Mouse (Mus musculus): ENCODE data around the gene Fam171a1. TPM values are rescaled to one million over a fixed set of nuclear protein-coding genes. Genes with fewer than 3 reads are reported as not detected.

Gene Fam171a1
- total and polyA plus RNA-seq, 3 experiments = 10.8 to 14.3 (median 14.1) TPM

DNA sequence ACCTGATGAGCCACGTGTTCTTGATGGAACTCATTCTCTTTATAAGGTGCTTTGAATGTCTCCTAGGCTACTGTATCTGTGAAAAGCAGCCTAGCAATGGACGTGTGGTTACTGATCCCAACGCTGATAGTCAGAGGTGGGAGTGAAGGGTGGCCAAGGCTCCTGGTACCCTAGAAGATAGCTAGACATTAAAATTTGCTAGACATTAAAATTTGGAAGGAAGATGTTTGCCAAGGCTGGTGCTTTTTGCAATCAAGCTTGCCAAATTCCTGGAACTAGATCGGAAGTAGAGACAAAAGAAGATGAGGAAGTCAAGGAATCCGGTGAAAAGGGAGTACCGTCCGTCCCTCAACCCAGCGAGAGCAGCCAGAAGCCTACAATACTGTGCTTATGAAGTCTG, 34.7 kb downstream of the Fam171a1 start:
- intact Hi-C loops (cut with DNase I) = no loop called here
- no peak for DNase-seq
- WGBS = 57% methylated on average over 8 of the region's 8 CpGs

DNA sequence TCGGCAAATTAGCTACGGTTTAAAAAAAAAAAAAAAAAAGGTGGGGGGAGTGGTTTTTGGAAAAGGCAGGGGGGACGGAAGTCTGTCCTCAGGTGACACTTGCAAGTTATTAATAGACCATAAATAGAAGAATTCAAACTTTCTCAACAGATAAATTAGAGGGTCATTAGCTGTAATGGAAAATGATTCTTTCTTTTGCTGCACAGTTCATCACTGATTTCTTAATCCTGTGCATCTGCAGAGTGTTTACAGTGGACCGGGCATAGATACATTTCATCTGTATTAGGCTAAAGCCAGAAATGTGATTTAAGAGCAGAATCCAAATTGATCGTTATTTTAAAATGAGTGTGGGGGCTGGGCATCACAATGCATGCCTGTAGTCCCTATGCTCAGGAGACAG, 36.3 kb downstream of the Fam171a1 start:
- Histone ChIP-seq H3K36me3 (ENCODE audit: control insufficient read depth, insufficient read depth, low read length) (peaks cover 10% of the 10 kb centered on the region), H3K9ac (ENCODE audit: low read depth, low read length) (no peak overlapping the region), H3K27ac (peak overlapping the region; percentile 34; the same call in 1 of the 2 replicates), H3K4me1 (ENCODE audit: control insufficient read depth, insufficient read depth, low read length) (peaks cover 21% of the 10 kb centered on the region), H3K27me3 (ENCODE audit: control insufficient read depth, insufficient read depth, low read length) (no peaks in the 10 kb centered on the region), H3K4me3 (no peak overlapping the region), H3K79me2 (replicated peaks; ENCODE audit: control insufficient read depth, insufficient read depth, low read length) (peaks cover 2% of the 10 kb centered on the region; the same call in 1 of the 2 replicates)
- intact Hi-C loops (cut with DNase I) = no loop called here
- no peak for DNase-seq
- WGBS = 51% methylated on average over 5 of the region's 5 CpGs
- TF ChIP-seq CTCF (IDR thresholded peaks at IDR 0.05) (no peak), POLR2A (IDR thresholded peaks at IDR 0.05; ENCODE audit: insufficient read depth, low read depth, low read length) (no peak), EP300 (IDR thresholded peaks at IDR 0.05; ENCODE audit: insufficient read depth, low read depth, low read length) (no peak)

More for the DNA sequence above, 34.7 kb downstream of the Fam171a1 start:
- Histone ChIP-seq H3K4me1 (ENCODE audit: control insufficient read depth, insufficient read depth, low read length) (peaks cover 21% of the 10 kb centered on the region), H3K9ac (ENCODE audit: low read depth, low read length) (no peak overlapping the region), H3K36me3 (ENCODE audit: control insufficient read depth, insufficient read depth, low read length) (peaks cover 3% of the 10 kb centered on the region), H3K27me3 (ENCODE audit: control insufficient read depth, insufficient read depth, low read length) (no peaks in the 10 kb centered on the region), H3K4me3 (no peak overlapping the region), H3K27ac (peak overlapping the region; percentile 67), H3K79me2 (replicated peaks; ENCODE audit: control insufficient read depth, insufficient read depth, low read length) (peaks cover 3% of the 10 kb centered on the region)
- TF ChIP-seq CTCF (IDR thresholded peaks at IDR 0.05) (no peak), POLR2A (IDR thresholded peaks at IDR 0.05; ENCODE audit: insufficient read depth, low read depth, low read length) (no peak), EP300 (IDR thresholded peaks at IDR 0.05; ENCODE audit: insufficient read depth, low read depth, low read length) (no peak)

DNA sequence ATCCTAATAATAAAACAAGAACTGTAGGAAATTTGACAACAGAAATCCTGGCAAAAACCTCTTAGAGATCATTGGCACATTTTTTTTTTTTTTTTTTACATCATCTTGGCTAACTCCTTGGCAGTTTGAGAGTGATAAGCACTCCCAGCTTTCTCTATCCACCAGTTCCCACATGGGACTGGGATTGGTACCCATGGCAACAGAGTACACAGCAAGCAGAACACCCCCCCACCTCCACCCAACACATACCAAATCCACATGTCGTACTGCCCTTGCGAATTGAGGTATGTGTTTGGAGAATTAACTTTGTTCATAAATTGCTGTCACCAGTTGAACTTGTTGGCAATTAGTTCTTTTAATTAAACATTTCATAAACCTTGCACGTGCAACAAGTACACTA, 37.3 kb downstream of the Fam171a1 start:
- H3K27me3 ChIP-seq (ENCODE audit: control insufficient read depth, insufficient read depth, low read length) = no peaks in the 10 kb centered on the region
- intact Hi-C loops (cut with DNase I) = no loop called here
- no peak overlapping the region for H3K9ac ChIP-seq (ENCODE audit: low read depth, low read length)
- peak in 1 of 2 experiments; percentile 33 for DNase-seq
- TF ChIP-seq CTCF (IDR thresholded peaks at IDR 0.05) (no peak), EP300 (IDR thresholded peaks at IDR 0.05; ENCODE audit: insufficient read depth, low read depth, low read length) (no peak), POLR2A (IDR thresholded peaks at IDR 0.05; ENCODE audit: insufficient read depth, low read depth, low read length) (no peak)
- 60% methylated on average over 3 of the region's 3 CpGs for WGBS
- H3K79me2 ChIP-seq (replicated peaks; ENCODE audit: control insufficient read depth, insufficient read depth, low read length) = peaks cover 2% of the 10 kb centered on the region; the same call in 1 of the 2 replicates
- peaks cover 13% of the 10 kb centered on the region for H3K36me3 ChIP-seq (ENCODE audit: control insufficient read depth, insufficient read depth, low read length)
- H3K4me3 ChIP-seq = no peak overlapping the region
- no peak overlapping the region for H3K27ac ChIP-seq
- peaks cover 21% of the 10 kb centered on the region for H3K4me1 ChIP-seq (ENCODE audit: control insufficient read depth, insufficient read depth, low read length)

DNA sequence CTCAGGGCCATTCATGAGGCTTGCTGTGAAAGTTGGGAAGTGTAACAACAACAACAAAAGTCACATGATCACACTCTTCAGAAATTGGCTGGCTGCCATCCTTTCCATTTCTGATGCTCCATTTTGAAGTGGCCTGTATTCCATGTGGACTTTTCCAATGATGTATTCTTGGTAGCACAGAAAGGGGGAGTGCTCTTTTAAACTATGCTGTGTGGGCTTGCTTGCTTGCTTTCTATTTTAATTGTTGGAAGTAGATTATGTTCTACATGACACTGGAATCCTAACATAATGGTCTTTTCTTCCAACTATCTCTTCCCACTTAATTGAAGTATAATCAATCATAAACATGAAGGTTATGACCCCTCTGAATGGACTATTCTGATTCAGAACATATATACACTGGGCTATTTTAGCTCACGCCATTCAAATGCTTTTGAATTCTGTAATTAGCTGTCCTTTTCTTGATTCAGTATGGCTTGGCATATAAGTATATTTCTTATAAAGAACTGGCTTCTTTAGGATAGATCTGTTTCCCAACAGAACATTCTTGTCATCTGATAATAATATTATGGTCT, 40.2 kb downstream of the Fam171a1 start:
- TF ChIP-seq POLR2A (IDR thresholded peaks at IDR 0.05; ENCODE audit: insufficient read depth, low read depth, low read length) = no peak
- no peak for TF ChIP-seq CTCF (IDR thresholded peaks at IDR 0.05)
- no peak for TF ChIP-seq EP300 (IDR thresholded peaks at IDR 0.05; ENCODE audit: insufficient read depth, low read depth, low read length)
- no peak for DNase-seq
- H3K4me1 ChIP-seq (ENCODE audit: control insufficient read depth, insufficient read depth, low read length) = peaks cover 29% of the 10 kb centered on the region
- peaks cover 23% of the 10 kb centered on the region for H3K36me3 ChIP-seq (ENCODE audit: control insufficient read depth, insufficient read depth, low read length)
- no peak overlapping the region for H3K27ac ChIP-seq
- peaks cover 3% of the 10 kb centered on the region for H3K79me2 ChIP-seq (replicated peaks; ENCODE audit: control insufficient read depth, insufficient read depth, low read length)
- no peaks in the 10 kb centered on the region for H3K27me3 ChIP-seq (ENCODE audit: control insufficient read depth, insufficient read depth, low read length)
- WGBS = 84% methylated on average over 1 of the region's 1 CpGs
- intact Hi-C loops (cut with DNase I) = no loop called here
- no peak overlapping the region for H3K9ac ChIP-seq (ENCODE audit: low read depth, low read length)
- no peak overlapping the region for H3K4me3 ChIP-seq

DNA sequence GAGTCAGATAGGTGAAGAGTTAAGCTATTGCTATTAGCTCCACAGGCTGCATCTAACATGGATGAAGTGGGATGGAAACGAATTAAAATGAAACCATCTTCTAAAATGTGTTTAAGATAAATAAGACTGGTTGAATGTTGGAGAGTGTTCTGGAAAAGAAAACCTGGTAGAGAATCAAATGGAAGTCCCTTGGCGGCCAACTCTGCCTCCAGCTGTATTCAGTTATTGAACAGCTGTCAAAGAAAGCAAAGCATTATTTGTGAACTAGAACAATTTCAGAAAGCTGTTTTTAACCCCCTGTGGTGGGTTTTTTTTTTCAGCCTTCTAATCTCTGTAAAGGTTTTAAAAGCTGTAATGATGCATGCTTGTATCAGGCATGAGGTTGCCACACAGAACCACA, 41.0 kb downstream of the Fam171a1 start:
- TF ChIP-seq POLR2A (IDR thresholded peaks at IDR 0.05; ENCODE audit: insufficient read depth, low read depth, low read length) (no peak), EP300 (IDR thresholded peaks at IDR 0.05; ENCODE audit: insufficient read depth, low read depth, low read length) (no peak), CTCF (IDR thresholded peaks at IDR 0.05) (no peak)
- Histone ChIP-seq H3K4me3 (no peak overlapping the region), H3K79me2 (replicated peaks; ENCODE audit: control insufficient read depth, insufficient read depth, low read length) (peaks cover 3% of the 10 kb centered on the region), H3K4me1 (ENCODE audit: control insufficient read depth, insufficient read depth, low read length) (peaks cover 27% of the 10 kb centered on the region), H3K27ac (peak overlapping the region; percentile 34; the same call in 1 of the 2 replicates), H3K9ac (ENCODE audit: low read depth, low read length) (no peak overlapping the region), H3K27me3 (ENCODE audit: control insufficient read depth, insufficient read depth, low read length) (no peaks in the 10 kb centered on the region), H3K36me3 (ENCODE audit: control insufficient read depth, insufficient read depth, low read length) (peaks cover 23% of the 10 kb centered on the region)
- no peak for DNase-seq
- WGBS = 63% methylated on average over 2 of the region's 2 CpGs
- intact Hi-C loops (cut with DNase I) = no loop called here

DNA sequence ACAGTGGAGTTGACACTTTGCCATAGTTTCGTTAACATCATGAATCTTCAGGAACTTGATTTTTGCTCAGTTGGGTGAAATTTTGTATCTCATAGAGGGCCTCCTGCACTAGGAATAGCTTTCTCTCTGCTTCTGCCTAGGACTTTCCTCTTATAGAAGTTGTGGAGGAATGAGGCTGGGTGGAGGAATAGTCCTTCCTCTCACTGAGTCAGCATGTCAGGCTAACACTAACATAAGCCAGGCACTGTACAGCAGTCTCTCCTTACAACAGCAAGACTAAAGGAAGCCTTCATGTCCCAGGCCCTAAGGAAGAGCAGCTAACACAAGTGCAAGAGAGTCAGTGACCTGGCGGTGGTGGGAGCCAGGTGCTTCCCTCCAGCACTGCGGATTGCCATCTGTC, 43.0 kb downstream of the Fam171a1 start:
- no peak overlapping the region for H3K9ac ChIP-seq (ENCODE audit: low read depth, low read length)
- WGBS = 68% methylated on average over 3 of the region's 3 CpGs

More for the DNA sequence above, 43.0 kb downstream of the Fam171a1 start:
- intact Hi-C loops (cut with DNase I) = no loop called here
- Histone ChIP-seq H3K79me2 (replicated peaks; ENCODE audit: control insufficient read depth, insufficient read depth, low read length) (peaks cover 5% of the 10 kb centered on the region), H3K4me1 (ENCODE audit: control insufficient read depth, insufficient read depth, low read length) (peaks cover 24% of the 10 kb centered on the region), H3K36me3 (ENCODE audit: control insufficient read depth, insufficient read depth, low read length) (peaks cover 20% of the 10 kb centered on the region), H3K27ac (no peak overlapping the region), H3K4me3 (no peak overlapping the region), H3K27me3 (ENCODE audit: control insufficient read depth, insufficient read depth, low read length) (no peaks in the 10 kb centered on the region)
- no peak for DNase-seq
- TF ChIP-seq CTCF (IDR thresholded peaks at IDR 0.05) (no peak), EP300 (IDR thresholded peaks at IDR 0.05; ENCODE audit: insufficient read depth, low read depth, low read length) (no peak), POLR2A (IDR thresholded peaks at IDR 0.05; ENCODE audit: insufficient read depth, low read depth, low read length) (no peak)
